Mouse (Mus musculus) spleen, adult 18-20 months (tissue): ENCODE measurements around the gene Amh.
A peak's percentile ranks its signal among the peaks of the same experiment; 100 is the strongest.

Experiments
- DNase-seq, 2 experiments: peaks; one replicate each; pipeline ENCODE4 v3.0.0; 2022; ENCODE audit warnings: mixed read lengths in 2 of 2

Gene Amh

DNA sequence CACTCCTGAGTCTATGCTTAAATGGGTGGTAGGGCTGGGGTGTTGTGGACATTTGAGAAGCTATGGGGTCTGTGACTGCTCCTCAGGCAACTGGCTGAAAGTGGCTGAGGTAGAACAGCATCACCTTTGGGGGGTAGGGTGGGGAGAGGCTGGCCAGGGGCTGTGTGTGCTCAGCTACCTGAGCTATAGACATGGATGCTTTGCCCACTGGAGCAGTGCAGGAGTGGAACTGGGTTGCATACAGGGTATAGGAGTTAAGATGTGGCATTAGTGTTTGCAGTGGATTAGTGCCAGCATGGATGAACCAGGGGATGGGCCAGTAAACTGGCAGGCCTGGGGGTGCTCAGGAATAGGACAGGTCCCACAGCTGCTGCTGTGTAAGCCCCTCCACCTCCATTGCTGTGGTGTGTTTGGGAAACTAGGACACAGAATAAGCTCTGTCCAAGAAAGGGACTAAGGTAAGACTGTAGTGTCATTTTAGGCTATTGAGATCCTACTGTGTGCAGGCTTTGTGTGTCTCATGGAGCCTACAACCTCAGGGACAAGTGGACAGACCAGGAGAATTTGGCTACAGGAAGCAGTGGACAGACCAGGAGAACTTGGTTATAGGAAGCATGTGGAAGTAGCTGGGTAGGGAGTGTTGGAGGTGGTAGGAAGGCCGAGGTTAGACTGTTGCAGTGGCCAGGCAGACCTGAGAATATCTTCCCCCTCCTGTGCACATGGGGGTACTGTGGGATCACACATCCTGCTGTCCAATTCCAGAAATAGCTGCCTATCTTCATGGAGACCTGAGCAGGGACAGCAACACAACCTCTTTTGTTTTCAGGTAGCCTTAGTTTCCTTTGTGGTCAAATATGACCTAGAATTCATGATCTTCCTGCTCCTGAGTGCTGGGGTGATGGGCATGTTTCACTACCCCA lies 24.6 kb downstream of the Amh start:
- DNase-seq: no peak

DNA sequence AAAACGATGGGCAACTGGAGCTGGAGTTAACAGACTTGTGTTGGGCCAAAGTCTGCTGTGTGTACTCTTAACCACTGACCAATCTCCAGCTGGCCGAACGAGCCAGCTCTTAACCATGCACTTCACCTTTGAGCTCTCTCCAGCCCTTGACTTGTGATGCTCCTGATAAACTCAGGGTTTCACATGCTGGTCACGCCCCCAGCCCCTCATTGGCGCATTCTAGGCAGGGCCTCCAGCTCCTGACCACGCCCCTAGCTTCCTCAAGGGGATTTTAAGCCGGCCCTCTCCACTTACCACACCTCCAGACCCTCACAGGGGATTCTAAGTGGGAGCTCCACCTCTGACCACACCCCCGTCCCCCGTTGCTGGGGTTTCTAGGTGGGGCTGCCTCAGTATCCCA lies 26.1 kb downstream of the Amh start:
- peak in 1 of 2 experiments; percentile 45 for DNase-seq

DNA sequence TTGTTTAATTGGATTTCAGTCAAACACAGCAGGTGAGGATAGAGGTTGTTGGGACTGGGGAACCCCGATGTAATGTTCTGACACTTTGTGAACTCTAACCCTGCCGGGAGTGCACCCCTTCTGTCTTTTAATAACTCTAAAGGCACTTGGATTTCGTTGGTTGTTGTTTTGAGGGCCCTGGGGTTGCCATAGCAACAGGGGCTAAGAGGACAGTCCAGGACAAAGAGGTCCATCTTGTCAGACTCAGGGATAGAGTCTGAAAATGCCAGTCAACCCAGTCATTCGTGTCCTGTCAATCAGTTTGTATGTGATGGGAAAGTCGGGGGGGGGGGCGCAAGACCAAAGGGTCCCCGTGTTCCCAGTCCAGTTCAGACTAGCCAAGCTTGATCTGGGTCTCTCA lies 27.8 kb downstream of the Amh start:
- no peak for DNase-seq

DNA sequence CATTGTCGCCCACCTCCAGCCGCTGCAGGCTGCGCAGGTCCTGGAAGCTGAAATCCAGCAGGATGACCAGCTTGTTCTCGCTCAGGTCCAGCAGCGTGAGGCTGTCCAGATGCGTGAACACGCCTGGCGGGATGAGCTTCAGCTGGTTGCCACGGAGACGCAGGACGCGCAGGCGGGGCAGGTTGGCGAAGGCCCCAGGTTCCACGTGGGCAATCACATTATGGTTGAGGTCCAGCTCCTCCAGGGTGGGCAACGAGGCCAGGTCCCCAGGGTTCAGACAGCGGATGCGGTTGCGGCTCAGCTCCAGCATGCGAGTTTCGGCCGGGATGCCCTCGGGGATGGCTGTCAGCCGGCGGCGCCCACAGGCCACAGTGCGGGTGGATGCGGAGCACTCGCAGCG lies 30.6 kb downstream of the Amh start:
- DNase-seq: no peak

DNA sequence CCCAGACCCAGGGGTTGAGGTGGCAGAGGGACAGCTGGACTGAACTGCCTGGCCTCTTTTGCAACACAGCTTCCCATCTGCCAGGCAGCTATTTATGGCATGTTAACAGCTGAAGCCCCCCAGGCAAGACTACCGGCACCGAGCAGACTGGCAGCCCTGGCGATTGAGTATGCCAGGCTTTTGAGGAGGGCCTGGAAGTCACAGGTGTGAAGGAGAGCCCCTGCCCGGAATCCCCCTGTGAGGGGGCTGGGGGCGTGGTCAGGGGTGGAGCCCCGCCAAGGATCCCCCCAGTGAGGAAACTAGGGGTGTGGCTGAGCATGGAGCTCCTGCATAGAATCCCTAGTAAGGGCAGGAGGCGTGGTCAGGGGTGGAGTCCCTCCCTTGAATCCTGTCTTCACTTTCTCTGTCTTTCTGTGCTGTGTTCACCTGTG lies 31.9 kb downstream of the Amh start:
- no peak for DNase-seq

DNA sequence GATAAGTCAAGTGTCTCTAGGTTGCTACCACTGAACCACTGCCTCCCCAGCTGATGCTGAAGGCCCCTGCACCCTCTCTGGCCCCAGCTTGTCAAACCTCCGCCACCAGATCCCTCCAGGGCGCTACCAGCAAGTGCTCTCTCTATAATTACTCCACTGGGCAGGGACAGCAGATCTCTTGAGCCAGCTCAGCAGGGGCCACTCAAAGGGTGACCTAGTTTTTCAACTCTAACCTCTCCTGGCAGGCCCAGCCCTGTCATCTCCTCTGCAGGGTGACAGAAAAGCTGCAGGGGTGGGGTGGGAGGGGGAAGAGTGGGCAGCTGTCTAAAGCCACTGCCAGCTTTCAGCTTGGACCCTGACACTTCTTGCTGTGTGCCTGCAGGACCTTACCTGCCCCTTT lies 32.8 kb downstream of the Amh start:
- DNase-seq: no peak

DNA sequence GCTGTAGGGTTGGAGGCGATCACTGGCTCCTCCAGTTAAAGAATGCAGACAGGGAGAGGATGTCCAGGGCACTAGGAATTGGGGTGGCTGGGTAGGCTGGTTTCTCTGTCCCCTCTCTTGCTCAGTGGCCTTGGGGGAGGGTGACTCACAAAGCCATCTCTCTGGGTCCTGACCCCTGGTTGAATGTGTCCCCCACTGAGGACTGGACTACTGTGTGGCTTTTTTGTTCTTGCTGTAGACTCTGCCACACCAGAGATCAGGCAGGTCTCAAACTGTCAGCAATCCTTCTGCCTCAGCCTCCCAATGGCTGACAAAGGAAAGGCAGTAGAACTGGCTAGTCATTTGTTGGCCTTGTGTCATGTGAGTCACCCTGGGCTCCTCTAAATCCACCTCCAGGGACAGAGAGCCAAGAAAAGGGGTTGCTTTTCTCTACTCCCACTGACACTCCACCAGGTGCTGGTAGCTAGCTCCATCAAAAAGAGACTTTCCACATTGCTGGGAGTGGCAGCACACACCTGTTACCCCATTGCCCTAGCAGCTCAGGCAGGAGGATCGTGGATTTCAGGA lies 33.4 kb downstream of the Amh start:
- DNase-seq: no peak

DNA sequence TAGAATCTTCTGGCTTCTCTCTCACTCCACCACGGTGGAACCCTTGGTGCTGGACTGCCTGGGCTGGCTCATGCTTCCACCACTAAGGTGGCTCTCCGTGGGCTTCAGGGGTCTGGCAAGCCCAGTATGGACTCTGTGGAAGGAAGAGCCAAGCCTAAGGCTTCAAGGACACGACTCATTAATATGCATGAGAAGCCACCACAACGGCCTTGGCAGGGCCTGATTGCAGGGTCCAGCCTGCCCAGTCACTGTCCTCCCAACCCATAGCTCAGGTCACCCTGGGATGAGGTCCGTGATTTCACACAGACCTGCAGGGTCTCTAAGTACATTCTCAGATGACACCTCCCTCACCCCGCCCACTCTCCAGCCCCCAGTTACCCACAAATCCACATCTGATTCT lies 34.8 kb downstream of the Amh start:
- DNase-seq: no peak

DNA sequence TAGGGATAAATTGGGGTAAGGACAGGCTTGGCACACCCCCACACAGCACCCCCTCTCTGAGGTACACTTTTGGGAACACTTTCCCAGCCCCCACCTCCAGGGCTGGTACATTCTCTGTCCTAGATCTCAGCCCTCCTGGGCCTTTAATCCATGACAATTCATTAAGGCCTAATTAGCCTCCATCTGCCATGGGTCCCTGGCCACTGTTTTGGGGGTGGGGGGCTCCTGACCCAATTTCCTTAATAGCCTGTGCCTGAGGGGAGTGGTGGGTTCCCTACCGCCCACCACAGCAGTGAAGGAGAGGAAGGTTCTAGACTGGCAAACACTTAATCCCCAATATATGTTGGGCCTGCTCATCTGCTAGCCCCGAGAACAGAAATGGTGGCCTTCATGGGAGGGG lies 36.6 kb downstream of the Amh start:
- no peak for DNase-seq

DNA sequence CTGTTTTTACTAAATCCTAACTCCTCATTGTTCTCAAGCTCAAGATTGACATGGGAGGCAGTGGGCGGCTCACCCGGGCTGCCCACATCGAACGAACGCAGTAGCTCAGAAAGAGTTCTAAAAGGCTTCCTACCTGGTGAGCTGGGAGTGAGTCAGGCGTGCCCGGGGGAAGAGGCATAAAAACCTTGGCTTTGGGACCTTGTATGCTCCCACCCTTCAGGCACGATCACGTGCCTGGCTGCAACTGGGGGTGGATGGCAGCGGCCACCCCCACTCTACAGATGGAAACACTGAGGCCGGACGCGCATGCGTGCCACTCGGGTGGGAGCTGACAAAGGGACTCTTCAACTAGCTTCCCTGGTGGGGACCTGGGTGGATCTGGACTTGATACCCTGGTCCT lies 37.3 kb downstream of the Amh start:
- no peak for DNase-seq

DNA sequence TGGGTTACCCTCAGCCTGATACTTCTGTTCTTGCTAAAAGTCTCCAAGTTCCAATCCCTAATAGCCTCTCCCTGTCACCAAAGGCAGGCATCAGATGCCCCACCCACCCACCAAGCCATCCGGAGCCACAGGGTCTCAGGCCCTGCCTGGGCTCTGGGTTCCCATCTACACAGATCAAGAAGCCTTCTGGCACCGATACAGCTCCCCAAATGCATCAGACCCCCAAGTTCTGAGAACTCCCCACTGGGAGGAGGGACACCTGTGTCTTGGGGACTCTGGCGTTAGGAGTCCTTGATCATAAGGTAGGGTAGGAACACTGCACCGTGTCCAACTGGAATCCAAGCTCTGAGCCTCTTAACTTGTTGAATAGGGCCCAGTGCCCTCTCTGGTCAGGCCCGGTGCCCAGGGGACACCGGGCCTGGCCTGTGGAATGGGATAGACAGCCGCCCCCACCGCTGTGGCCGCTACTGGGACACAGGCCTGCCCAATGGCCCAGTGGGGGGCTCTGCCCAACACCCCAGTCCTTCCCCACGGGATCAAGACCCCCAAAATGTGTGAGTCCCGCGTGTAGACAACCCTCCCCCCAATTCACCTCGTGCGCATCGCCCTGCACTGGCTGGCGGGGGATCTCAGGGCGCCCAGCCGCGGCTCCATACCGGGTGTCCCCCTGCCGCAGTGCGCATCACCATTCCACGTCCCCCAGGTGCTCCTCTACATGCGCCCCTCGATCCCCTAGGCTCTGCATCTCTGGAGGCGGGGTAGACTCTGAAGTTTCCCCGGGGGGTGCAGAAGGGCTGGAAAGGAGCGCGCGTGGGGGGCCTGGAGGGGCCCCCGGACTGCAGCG lies 38.3 kb downstream of the Amh start:
- DNase-seq: no peak

DNA sequence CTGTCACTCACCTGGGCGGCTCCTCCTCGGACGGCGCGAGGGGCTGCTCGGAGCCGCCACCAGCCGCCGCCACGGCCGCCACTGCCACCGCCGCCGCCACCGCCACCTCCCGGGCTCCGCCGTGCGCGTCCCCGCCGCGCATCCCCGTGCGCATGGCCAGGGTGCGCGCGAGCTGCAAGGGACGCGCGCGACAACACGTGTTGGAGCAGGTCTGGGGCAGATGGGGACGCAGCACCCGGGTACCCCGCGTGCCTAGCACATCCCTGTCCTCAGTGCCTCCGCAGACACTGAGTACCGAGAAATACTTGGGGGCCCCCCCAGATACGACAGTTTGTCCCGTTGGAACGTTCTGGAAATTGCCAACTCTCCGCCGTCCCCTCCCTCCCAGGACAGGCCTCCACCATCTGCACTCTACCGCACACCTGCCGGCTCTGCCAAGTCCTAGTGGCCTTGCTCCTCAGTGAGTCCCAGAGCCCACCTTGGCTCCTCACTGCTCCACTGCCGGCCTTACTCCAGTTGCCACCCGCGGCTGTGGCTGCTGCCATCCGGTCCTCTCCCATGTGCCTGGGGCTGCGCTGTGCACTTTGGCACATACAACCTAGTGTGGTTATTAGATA lies 39.0 kb downstream of the Amh start, which contains the start of gene Lingo3:
Lingo3 (minus strand) TSS at position 109 of the 617 bp plus-strand sequence.
- DNase-seq: no peak

DNA sequence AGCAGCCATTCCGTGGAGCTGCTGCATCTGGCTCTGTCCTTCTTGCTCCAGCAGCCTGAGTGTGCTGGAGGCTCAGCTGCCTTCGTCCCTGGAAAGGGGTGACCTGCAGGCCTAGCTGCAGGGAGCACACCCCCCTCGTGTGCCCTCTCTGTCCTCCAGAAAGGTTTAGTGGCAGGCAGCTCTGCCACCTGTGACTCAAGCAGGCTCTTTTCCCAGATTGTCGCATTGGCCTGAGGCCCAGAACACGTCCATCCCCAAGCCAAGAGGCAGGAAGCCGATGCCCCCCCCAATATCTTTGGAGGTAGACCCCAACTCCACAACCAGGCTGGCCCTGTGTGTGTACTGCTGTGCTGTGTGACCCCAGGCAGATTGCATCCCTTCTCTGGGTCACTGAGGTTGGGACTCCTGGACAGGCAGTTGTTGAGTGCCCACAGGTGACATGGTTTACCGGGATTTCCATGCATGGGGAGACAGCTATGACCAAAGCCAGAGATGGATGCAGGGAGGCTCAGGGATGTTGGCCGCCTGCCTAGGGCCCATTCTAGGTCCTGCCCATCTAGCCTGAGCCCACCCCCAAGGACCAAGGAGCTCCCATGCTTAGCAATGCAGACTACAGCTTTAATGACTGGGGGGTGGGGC lies 40.1 kb downstream of the Amh start:
- no peak for DNase-seq

DNA sequence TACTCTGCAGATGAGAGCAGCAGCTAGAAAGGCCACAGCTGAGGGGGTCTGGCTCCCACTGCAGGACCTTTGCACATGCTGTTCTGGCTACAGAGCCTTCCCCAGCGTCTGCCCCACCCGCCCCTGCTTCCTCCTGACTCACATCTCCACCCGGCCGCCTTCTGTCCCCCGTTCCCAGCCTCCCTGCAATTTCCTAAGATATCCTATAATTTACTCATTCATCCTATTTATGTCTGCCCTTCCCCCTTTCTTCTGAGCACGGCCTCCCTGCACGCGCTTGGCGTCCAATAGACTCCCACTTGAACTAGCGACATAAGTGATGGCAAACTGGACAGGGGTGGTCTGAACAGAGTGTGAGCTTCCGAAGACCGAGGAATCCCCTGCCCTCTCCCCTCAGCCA lies 40.7 kb downstream of the Amh start:
- DNase-seq: no peak

DNA sequence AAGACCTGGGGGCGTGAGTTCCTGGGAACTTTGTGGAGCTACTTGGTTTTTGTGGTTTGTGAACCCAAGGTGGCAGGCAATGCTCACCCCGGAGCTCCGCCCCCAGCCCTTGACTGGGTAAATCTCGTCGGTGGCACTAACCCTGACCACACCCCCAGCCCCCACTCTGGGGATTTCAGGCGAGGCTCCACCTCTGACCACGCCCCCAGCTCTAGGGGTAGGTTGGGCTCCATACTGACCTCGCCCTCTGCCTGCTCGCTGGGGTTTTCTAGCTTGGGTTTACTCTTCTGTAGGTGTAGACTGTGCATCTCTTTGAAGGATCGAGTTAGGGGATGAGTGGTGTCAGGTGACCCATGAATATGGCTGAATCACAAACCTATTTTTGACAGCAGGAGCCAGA lies 43.5 kb downstream of the Amh start:
- peak; percentile 52 to 58 for DNase-seq

DNA sequence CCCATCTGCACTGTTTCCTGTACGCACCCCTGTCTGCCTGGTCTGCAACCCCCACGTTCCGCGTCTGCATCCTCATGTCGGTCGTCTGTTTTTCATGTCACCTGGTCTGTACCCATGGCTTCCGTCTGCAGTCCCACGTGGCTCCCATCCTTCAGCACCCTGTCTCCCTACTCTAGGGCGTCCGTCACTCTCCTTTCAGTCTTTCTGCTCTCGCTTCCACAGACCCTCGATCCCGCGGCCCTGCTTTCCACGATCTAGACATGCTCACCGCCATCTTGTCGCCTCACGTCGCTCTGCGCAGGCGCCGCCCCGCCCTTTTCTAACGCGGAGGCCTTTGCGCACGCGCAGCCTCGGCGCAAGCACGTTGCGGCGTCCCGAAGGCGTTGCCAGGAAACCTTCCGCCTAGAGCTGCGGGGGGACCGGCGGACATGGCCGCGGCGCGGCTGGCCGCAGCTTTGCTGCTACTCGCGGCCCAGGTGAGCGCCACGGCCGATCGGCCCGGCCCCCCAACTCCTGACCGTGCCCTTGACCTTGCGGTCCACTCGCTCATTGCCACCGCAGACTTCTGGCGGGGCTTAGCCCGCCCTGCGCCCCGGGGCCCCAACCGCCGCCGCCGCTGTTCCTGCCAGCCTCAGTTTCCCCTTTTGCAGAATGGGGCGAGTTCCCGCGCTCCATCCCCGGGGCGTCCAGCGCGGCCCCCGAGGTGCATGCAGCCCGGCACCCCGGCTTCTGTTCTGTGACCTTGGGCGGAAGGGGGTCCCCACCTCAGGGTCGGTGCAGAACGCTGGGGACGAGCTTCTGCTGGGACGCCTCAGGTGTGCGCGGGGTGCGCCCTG lies 50.1 kb downstream of the Amh start, which contains the start of the genes Lsm7 and Sppl2b:
Lsm7 (minus strand) TSS at position 297 of the 836 bp plus-strand sequence.
Sppl2b (plus strand) TSS at position 363 of the 836 bp plus-strand sequence.
- peak; percentile 96 to 98 for DNase-seq

DNA sequence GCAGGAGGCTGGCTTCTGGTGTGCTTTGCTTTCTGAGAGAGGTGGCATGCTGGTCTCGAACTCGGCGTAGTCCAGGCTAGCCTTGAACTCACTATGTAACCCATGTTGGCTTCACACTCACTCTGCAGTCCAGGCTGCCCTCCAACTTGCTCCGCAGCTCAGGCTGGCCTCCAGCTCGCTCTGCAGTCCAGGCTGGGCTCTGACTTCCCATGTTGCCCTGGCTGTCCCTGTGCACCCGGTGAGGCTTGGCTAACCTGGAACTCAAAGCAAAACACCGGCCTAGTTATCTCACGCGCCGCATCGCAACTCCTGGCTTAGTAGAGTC lies 50.7 kb downstream of the Amh start:
- no peak for DNase-seq

DNA sequence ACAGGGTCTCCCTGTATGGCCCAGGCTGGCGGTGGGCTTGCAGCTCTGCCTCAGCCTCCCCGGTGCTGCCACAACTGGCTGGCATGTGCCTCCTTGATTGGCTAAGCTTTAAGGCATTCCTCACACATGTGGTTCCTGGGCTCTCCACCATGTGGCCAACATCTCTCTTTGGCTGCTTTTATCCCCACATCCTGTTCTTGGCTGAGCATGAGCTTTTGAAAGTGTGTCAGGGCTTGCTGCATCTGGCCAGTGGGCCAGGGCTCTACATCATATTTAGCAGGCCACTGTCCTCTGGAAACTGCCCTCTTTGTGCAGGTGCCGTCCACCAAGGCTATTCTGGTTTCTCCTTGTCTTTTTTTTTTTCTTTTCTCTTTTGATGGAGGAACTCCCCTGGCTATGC lies 51.2 kb downstream of the Amh start:
- DNase-seq: no peak

DNA sequence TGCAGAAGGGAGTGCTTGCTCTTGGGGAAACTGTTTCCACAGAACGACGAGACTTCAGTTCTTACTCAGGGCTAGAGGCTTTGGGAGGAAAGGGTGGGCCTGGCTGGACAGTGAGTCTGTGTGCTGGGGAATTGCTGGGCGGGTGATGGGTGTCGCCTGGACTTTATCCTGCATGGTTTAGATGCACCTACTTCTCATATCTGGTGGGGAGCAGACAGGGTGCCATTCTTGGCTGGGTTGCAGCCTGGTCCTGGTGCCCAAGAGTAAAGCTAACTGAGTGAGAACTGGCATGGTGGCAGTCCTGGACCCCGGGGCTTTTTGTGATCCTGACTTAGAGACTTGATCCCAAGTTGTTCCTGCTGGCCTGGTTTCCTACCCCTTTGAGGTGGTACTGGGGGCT lies 51.9 kb downstream of the Amh start:
- DNase-seq: no peak
